In genomic region chr10:69645929-69646328, GRCm38 (mm10) we compare ENCODE assay signal across 14 mouse cellular contexts.
"Had no signal": no experiment of that assay in that cellular context is flagged by ENCODE, and none has a peak within 500 bp of the region (broad histone marks: within the 10 kb centered on the region; RNA-seq: fewer than 3 reads in every experiment).

No protein-coding gene starts in this region.

- H3K27ac ChIP-seq: limb, embryonic 15.5 days; liver, embryonic 12.5 days; midbrain, embryonic 10.5 days; neural tube, embryonic 13.5 days; stomach, embryonic 15.5 days had no signal

- H3K4me2 ChIP-seq: limb, embryonic 15.5 days; liver, embryonic 12.5 days; lung, embryonic 14.5 days; neural tube, embryonic 13.5 days; stomach, embryonic 15.5 days had no signal

- H3K9ac ChIP-seq: limb, embryonic 15.5 days; liver, embryonic 12.5 days; lung, embryonic 14.5 days; neural tube, embryonic 13.5 days; stomach, embryonic 15.5 days had no signal

- DNase-seq: kidney, adult 9 months; kidney, postnatal 14 days; lung, embryonic 14.5 days; lung, postnatal 10 days; lung, postnatal 4 days; right cerebral cortex, postnatal 14 days; thymus, adult 18-20 months; thymus, postnatal 14 days had no signal

- H3K27me3 ChIP-seq: limb, embryonic 15.5 days; liver, embryonic 12.5 days; neural tube, embryonic 13.5 days; stomach, embryonic 15.5 days had no signal

- H3K36me3 ChIP-seq: limb, embryonic 15.5 days; liver, embryonic 12.5 days; midbrain, embryonic 10.5 days; neural tube, embryonic 13.5 days; stomach, embryonic 15.5 days had no signal

- H3K9me3 ChIP-seq: limb, embryonic 15.5 days; liver, embryonic 12.5 days; midbrain, embryonic 10.5 days; neural tube, embryonic 13.5 days; stomach, embryonic 15.5 days had no signal

- ATAC-seq: midbrain, embryonic 16.5 days had no signal

- H3K4me3 ChIP-seq: limb, embryonic 15.5 days; liver, embryonic 12.5 days; midbrain, embryonic 10.5 days; neural tube, embryonic 13.5 days; stomach, embryonic 15.5 days had no signal

- H3K4me1 ChIP-seq: limb, embryonic 15.5 days; liver, embryonic 12.5 days; stomach, embryonic 15.5 days had no signal
